Mouse (Mus musculus) heart, adult 2 months (tissue): ENCODE data around the gene Gnpat. TPM values are rescaled to one million over a fixed set of nuclear protein-coding genes. Genes with fewer than 3 reads are reported as not detected.

Experiments
- DNase-seq, 2 experiments: peaks; one replicate each; pipeline ENCODE4 v3.0.0; 2021
- H3K27ac ChIP-seq: fragments of 200-600 bp; 2 replicates; pipeline ENCODE4 v1.8.1; 2022
- H3K27me3 ChIP-seq: fragments of 200-500 bp; 2 replicates; pipeline ENCODE4 v1.6.1; 2012; ENCODE audit warnings: mild to moderate bottlenecking, low read length, inconsistent platforms, mixed read lengths; ENCODE audit not compliant: control insufficient read depth, insufficient read depth
- H3K36me3 ChIP-seq: fragments of 200-500 bp; 2 replicates; pipeline ENCODE4 v1.6.1; 2012; ENCODE audit warnings: low read length, inconsistent platforms; ENCODE audit not compliant: control insufficient read depth, insufficient read depth
- H3K4me1 ChIP-seq: fragments of 200-500 bp; 2 replicates; pipeline ENCODE4 v1.6.1; 2011; ENCODE audit warnings: low read length; ENCODE audit not compliant: control insufficient read depth, insufficient read depth
- H3K4me3 ChIP-seq: fragments of 200-600 bp; 2 replicates; pipeline ENCODE4 v1.8.1; 2022
- H3K79me2 ChIP-seq: fragments of 200-500 bp; replicated peaks from 2 replicates; pipeline ENCODE4 v1.6.1; 2012; ENCODE audit warnings: mild to moderate bottlenecking, inconsistent platforms, low read length, moderate library complexity, mixed read lengths; ENCODE audit not compliant: control insufficient read depth, insufficient read depth
- H3K9ac ChIP-seq: fragments of 200-500 bp; 2 replicates; pipeline ENCODE4 v1.6.1; 2012; ENCODE audit warnings: low read depth, mild to moderate bottlenecking, control low read depth, inconsistent platforms, low read length, mixed read lengths
- CTCF ChIP-seq: fragments of 200-600 bp; IDR thresholded peaks from 2 replicates; pipeline ENCODE4 v1.8.1; 2022; ENCODE audit warnings: antibody characterized with exemption, mild to moderate bottlenecking, moderate library complexity
- EP300 ChIP-seq: fragments of 200-500 bp; IDR thresholded peaks from 2 replicates; pipeline ENCODE4 v1.6.1; 2011; ENCODE audit warnings: low read depth, low read length, control low read depth; ENCODE audit not compliant: insufficient read depth
- POLR2A ChIP-seq: fragments of 200-500 bp; IDR thresholded peaks from 2 replicates; pipeline ENCODE4 v1.6.1; 2011; ENCODE audit warnings: mild to moderate bottlenecking, low read depth, low read length, control low read depth; ENCODE audit not compliant: insufficient read depth
- WGBS: fragments of 180-500 bp; shearing (Covaris S2); methylation state at CpG from one replicate; pipeline ENCODE4 v1.1.7; 2018; 5-methylcytosine and 5-hydroxymethylcytosine counted together
- intact Hi-C: fragments of 180-260 bp; cut with DNase I; formaldehyde crosslinking; loops from one replicate; pipeline ENCODE4 v1.15.1; 2025
- polyA plus RNA-seq: library from polyadenylated mRNA; depleted of rRNA; stranded (reverse); fragments of >200 nt; gene quantifications from 2 replicates; pipeline ENCODE4 v1.2.3, GENCODE M21; 2012
- total RNA-seq, 2 experiments: library from RNA; stranded (reverse); gene quantifications; 2 replicates each; pipeline ENCODE4 v1.2.3; 2021

Gene Gnpat
- total and polyA plus RNA-seq, 3 experiments: 169 to 199 (median 189) TPM

DNA sequence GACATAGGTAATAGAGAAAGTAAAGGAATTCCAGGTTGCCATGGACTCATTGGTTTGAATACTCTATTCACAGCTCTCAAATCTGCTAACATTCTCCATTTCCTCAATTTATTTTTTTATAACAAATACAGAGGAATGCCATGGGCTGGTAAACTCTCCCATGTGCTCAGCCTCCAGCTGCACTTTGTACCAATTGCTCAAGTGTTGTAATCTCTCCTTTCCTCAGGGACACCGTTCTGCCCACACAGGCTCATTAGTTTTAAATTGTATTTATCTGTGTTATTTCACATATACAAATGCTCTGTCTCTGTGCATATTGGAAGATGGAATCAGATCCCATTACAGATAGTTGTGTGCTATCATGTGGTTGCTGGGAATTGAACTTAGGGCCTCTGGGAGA is 9.3 kb upstream of the Gnpat start:
- no peak overlapping the region for H3K27ac ChIP-seq
- H3K9ac ChIP-seq: no peak overlapping the region
- peaks cover 4% of the 10 kb centered on the region for H3K36me3 ChIP-seq
- TF ChIP-seq POLR2A (no peak), CTCF (no peak), EP300 (no peak)
- intact Hi-C loops: no loop called here
- no peaks in the 10 kb centered on the region; the same call in 1 of the 2 replicates for H3K79me2 ChIP-seq
- H3K4me3 ChIP-seq: no peak overlapping the region
- peaks cover 2% of the 10 kb centered on the region; the same call in 1 of the 2 replicates for H3K4me1 ChIP-seq
- no peaks in the 10 kb centered on the region for H3K27me3 ChIP-seq
- DNase-seq: no peak
- 94% methylated on average over 1 of the region's 1 CpGs for WGBS

DNA sequence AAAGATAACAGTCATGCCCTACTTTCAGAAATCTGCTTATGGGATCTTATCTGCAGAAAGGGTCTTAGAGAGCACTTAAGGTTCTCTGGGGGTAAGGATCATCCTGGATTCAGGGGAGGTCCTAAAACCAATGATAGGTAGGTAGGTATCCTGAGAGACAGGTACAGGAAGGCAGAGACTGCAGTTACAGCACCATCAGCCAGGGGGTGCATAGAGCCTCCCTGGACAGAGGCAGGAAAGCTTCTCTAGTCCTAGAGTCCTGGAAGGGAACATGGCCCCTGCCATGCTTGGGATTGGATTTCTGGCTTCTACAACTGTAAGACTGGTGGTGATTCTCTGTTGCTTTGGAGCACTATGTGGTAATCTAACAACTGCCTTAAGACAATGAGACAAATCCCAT is 3.4 kb upstream of the Gnpat start:
- H3K4me3 ChIP-seq: no peak overlapping the region
- no peak for DNase-seq
- H3K36me3 ChIP-seq: peaks cover 10% of the 10 kb centered on the region
- peaks cover 5% of the 10 kb centered on the region; the same call in 1 of the 2 replicates for H3K4me1 ChIP-seq
- intact Hi-C loops: no loop called here
- H3K79me2 ChIP-seq: no peaks in the 10 kb centered on the region; the same call in 1 of the 2 replicates
- H3K27ac ChIP-seq: peak overlapping the region; percentile 95
- TF ChIP-seq EP300: 0 out of 2 replicates have a peak, but pooled peaks have one; percentile 24
- no peak for TF ChIP-seq POLR2A
- TF ChIP-seq CTCF: peak; percentile 69
- no peak overlapping the region for H3K9ac ChIP-seq
- no peaks in the 10 kb centered on the region for H3K27me3 ChIP-seq

DNA sequence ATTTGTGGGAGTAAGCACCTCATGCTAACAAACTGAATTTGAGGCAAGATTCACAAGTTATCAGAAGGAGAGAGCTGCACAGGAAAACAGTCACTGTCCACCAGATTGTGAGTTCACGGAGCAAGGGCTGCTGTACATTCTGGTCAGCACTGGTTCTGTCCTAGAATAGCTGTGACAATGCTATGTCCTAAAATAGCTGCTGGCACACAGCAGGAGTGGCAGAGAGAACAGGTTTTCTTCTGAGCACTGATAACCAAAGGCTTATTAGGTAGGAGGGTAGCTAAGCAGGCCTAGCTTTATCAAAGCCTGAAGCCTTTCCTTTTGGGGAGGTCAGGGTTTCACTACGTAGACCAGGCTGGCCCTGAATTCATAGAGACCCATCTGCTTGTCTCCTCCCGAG is 2.6 kb upstream of the Gnpat start:
- intact Hi-C loops: no loop called here
- peaks cover 10% of the 10 kb centered on the region for H3K36me3 ChIP-seq
- H3K27ac ChIP-seq: peak overlapping the region; percentile 95
- no peaks in the 10 kb centered on the region; the same call in 1 of the 2 replicates for H3K79me2 ChIP-seq
- DNase-seq: peak in 1 of 2 experiments; percentile 53
- H3K27me3 ChIP-seq: no peaks in the 10 kb centered on the region
- peaks cover 6% of the 10 kb centered on the region; the same call in 1 of the 2 replicates for H3K4me1 ChIP-seq
- H3K4me3 ChIP-seq: no peak overlapping the region
- 68% methylated on average over 3 of the region's 3 CpGs for WGBS
- TF ChIP-seq CTCF: no peak
- TF ChIP-seq POLR2A: peak; percentile 58
- 0 out of 2 replicates have a peak, but pooled peaks have one; percentile 49 for TF ChIP-seq EP300
- no peak overlapping the region for H3K9ac ChIP-seq

DNA sequence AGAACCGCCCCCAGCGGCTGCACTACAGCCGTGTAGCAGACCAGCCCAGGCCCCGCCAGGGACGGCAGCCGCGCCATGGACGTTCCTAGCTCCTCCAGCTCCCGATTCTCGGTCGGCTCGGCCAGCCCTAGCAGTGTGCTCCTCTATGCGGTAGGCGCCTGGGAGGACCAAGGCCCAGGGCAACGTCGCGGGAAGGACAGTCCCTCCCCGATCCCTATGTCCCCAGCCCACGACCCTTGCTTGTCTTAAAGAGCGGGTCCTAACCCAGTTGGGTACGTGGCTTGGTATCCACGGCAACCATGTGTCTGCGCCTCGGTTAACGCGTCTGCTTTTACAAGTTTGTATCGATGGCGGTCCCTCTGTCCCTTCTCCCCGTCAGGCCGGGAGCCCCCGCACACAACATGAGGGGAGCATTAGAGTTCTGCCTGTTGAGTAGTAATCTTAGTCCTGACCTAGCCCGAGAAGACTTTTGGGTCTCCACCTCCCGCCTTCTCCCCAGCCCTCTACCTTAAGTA is 387 bp downstream of the Gnpat start:
- Histone ChIP-seq H3K27ac (peak overlapping the region; percentile 95), H3K4me3 (peak overlapping the region; percentile 97), H3K36me3 (peaks cover 6% of the 10 kb centered on the region), H3K27me3 (no peaks in the 10 kb centered on the region), H3K79me2 (no peaks in the 10 kb centered on the region; the same call in 1 of the 2 replicates), H3K9ac (peak overlapping the region; percentile 95), H3K4me1 (peaks cover 14% of the 10 kb centered on the region)
- TF ChIP-seq EP300: no peak
- TF ChIP-seq POLR2A: 0 out of 2 replicates have a peak, but pooled peaks have one; percentile 38
- TF ChIP-seq CTCF: peak; percentile 26; the same call in 1 of the 2 replicates
- no peak for DNase-seq
- WGBS: under 1% methylated on average over 33 of the region's 33 CpGs
- intact Hi-C loops: no loop called here

DNA sequence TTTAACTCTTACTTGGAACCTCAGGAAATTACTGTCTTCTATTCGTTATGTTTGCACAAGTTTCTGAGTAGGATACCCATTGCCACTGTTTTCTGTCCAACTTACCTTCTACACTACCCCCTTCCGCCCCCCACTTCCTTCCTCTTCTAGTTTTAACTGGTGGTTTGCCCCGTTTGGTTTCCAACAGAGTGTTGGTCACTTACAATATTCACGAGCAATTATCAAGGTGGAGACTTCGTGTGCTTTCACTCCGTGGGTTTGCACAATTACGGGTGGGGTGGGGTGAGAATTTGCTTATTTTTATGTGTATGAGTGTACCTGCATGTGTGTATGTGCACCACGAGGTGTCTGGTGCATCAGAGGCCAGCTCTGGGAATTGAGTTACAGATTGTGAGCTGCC is 896 bp downstream of the Gnpat start:
- Histone ChIP-seq H3K4me3 (peak overlapping the region; percentile 97), H3K4me1 (peaks cover 13% of the 10 kb centered on the region), H3K36me3 (peaks cover 6% of the 10 kb centered on the region), H3K27ac (peak overlapping the region; percentile 95), H3K9ac (peak overlapping the region; percentile 95), H3K27me3 (no peaks in the 10 kb centered on the region), H3K79me2 (no peaks in the 10 kb centered on the region; the same call in 1 of the 2 replicates)
- WGBS: 9% methylated on average over 8 of the region's 8 CpGs
- TF ChIP-seq EP300 (no peak), CTCF (no peak), POLR2A (no peak)
- DNase-seq: no peak
- intact Hi-C loops: no loop called here

DNA sequence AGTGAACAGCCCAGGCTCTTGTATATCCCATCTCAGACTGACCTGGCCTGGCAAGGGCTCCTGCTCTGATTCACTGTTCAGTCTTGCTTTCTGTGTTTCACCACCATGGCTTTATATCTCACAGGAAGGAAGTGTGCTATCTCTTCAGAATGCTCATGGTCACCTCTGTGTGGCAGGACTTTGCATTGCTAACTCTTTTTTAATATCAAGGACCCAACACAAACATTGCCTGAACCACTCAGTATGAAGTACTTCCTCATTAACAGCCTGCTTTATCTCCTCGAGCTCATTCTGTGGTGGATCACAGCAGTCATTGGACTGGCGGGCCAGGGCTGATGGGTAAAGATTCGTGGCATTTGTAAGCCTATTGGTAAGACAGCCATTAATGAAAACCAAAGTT is 3.8 kb downstream of the Gnpat start:
- Histone ChIP-seq H3K79me2 (no peaks in the 10 kb centered on the region; the same call in 1 of the 2 replicates), H3K9ac (no peak overlapping the region), H3K36me3 (peaks cover 5% of the 10 kb centered on the region), H3K27me3 (no peaks in the 10 kb centered on the region), H3K4me1 (peaks cover 15% of the 10 kb centered on the region), H3K27ac (peak overlapping the region; percentile 23; the same call in 1 of the 2 replicates), H3K4me3 (no peak overlapping the region)
- TF ChIP-seq CTCF (no peak), EP300 (no peak), POLR2A (no peak)
- no peak for DNase-seq
- intact Hi-C loops: no loop called here
- 33% methylated on average over 3 of the region's 3 CpGs for WGBS
